Mouse (Mus musculus) hindbrain, postnatal 0 days (tissue): ENCODE measurements around the gene Nup210l. TPM values are rescaled to one million over a fixed set of nuclear protein-coding genes. Genes with fewer than 3 reads are reported as not detected.
"Not testable (repeated sequence)": the region's sequence is repeated elsewhere in the genome, so short reads cannot be mapped to it uniquely, and the experiment has no call there.

Source experiments
- ATAC-seq: fragments of 200-750 bp; cut with Nextera tagmentation; 2 replicates; pipeline ENCODE4 v1.8.0; 2017; ENCODE audit warnings: mild to moderate bottlenecking, moderate TSS enrichment, moderate library complexity
- DNase-seq: peaks from one replicate; pipeline ENCODE4 v3.0.0-alpha.2; 2015; ENCODE audit warnings: low spot score
- H3K27ac ChIP-seq: fragments of 300-500 bp; sonication (generic); 2 replicates; pipeline ENCODE4 v1.5.1; 2014; ENCODE audit warnings: mild to moderate bottlenecking
- H3K27me3 ChIP-seq: fragments of 300-500 bp; sonication (generic); 2 replicates; pipeline ENCODE4 v1.6.1; 2014; ENCODE audit warnings: low read length, mixed read lengths; ENCODE audit not compliant: insufficient read depth
- H3K36me3 ChIP-seq: fragments of 300-500 bp; sonication (generic); 2 replicates; pipeline ENCODE4 v1.6.1; 2014; ENCODE audit warnings: low read length, mixed read lengths; ENCODE audit not compliant: insufficient read depth
- H3K4me1 ChIP-seq: fragments of 300-500 bp; sonication (generic); 2 replicates; pipeline ENCODE4 v1.6.1; 2014; ENCODE audit warnings: antibody characterized with exemption, low read length, mixed read lengths; ENCODE audit not compliant: insufficient read depth
- H3K4me2 ChIP-seq: fragments of 300-500 bp; sonication (generic); 2 replicates; pipeline ENCODE4 v1.6.1; 2014; ENCODE audit warnings: low read depth, mild to moderate bottlenecking, low read length, moderate library complexity, mixed read lengths
- H3K4me3 ChIP-seq: fragments of 300-500 bp; sonication (generic); 2 replicates; pipeline ENCODE4 v1.5.1; 2014; ENCODE audit warnings: low read length
- H3K9ac ChIP-seq: fragments of 300-500 bp; sonication (generic); replicated peaks from 2 replicates; pipeline ENCODE4 v1.6.1; 2014; ENCODE audit warnings: mild to moderate bottlenecking, low read length, moderate library complexity, mixed read lengths
- H3K9me3 ChIP-seq: fragments of 300-500 bp; sonication (generic); 2 replicates; pipeline ENCODE4 v1.6.1; 2016; ENCODE audit warnings: low read length, mixed read lengths
- CTCF ChIP-seq: IDR thresholded peaks from 2 replicates; pipeline ENCODE4 v1.5.1; 2016; ENCODE audit warnings: antibody characterized with exemption, control low read depth, low read depth
- WGBS: fragments of 180-500 bp; shearing (Covaris S2); extraction: QIAGEN DNeasy Blood & Tissue Kit; methylation state at CpG from one replicate; pipeline ENCODE4 v1.1.7; 2014; 5-methylcytosine and 5-hydroxymethylcytosine counted together
- polyA plus RNA-seq: library from polyadenylated mRNA; unstranded; fragments of >200 nt; fragmentation: Nextera tagmentation; extraction: Ambion mirVana; gene quantifications from 2 replicates; pipeline ENCODE4 v1.2.1, GENCODE M21; 2015
- total RNA-seq: library from RNA; depleted of rRNA; stranded (reverse); fragments of >200 nt; gene quantifications from 2 replicates; pipeline ENCODE4 v1.2.3, GENCODE M21; 2014

The Nup210l gene
- total and polyA plus RNA-seq, 2 experiments from 2014 or later: 0.11 to 0.52 TPM

DNA sequence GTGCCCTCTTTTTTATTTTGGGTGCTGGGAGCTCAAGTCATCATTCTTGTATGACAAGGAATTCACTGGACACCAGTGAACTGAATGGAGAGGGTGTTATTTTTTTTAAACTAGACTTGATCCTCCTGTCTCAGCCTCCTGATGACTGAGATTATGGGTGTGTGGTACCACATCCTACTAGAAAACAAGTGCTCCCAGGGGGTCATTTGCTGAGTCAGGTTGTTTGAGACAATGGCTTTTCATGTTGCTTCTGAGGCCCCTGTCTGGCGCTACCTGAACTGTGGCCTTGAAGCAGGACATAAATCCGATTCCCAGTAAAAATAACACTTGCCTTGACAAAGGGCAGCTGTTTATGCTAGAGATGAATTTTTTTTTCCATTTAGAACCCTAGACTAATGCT lies 756 bp upstream of the Nup210l start:
- no peak overlapping the region for H3K27ac ChIP-seq
- H3K36me3 ChIP-seq: peaks cover 8% of the 10 kb centered on the region; the same call in 1 of the 2 replicates
- H3K9ac ChIP-seq: no peak overlapping the region
- H3K9me3 ChIP-seq: no peaks in the 10 kb centered on the region
- no peak overlapping the region for H3K4me3 ChIP-seq
- 88% methylated on average over 2 of the region's 2 CpGs for WGBS
- DNase-seq: no peak
- no peaks in the 10 kb centered on the region for H3K4me1 ChIP-seq
- no peak for TF ChIP-seq CTCF
- no peaks in the 10 kb centered on the region for H3K27me3 ChIP-seq
- ATAC-seq: no peak
- H3K4me2 ChIP-seq: no peak overlapping the region

DNA sequence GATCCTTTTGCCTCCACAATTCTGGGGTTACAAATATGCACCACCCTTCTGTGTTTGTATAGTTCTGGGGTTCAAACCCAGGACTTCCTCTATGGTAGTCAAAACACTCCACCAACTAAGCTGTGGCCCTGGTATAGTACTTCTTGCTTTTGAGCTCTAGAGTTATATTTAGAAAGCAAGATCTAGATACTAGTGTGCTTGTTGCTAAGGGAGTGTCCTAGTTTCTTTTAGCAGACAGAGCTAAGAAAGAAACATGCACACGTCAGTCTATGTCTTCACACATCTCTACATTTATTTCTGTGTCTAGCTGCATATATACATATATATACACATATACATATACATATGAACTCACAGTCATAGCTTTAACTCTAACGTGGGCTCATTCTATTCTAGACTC lies 7.8 kb downstream of the Nup210l start:
- Histone ChIP-seq H3K9me3 (no peaks in the 10 kb centered on the region), H3K36me3 (no peaks in the 10 kb centered on the region), H3K9ac (no peak overlapping the region), H3K4me1 (no peaks in the 10 kb centered on the region), H3K27me3 (no peaks in the 10 kb centered on the region), H3K27ac (no peak overlapping the region), H3K4me2 (no peak overlapping the region), H3K4me3 (no peak overlapping the region)
- DNase-seq: no peak
- no peak for ATAC-seq
- TF ChIP-seq CTCF: no peak
- 81% methylated on average over 2 of the region's 2 CpGs for whole genome bisulfite sequencing

DNA sequence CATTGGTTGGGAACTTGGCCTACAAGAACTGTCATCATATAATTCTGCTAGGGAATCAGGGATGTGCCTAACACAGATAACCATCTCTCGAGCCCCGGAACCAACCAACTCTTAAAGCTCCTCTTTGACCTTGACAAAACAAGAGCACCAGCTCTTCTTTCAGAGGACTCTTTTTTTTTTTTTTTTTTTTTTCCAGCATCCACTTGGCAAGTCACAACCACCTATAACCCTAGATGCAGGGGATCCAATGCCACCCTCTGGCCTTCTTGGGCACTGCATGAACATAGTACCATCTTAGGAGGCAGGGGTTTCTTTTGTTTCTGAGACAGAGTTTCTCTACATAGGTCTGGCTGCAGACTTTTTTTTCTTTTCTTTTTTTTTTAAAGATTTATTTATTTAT lies 10.4 kb downstream of the Nup210l start:
- DNase-seq (peak; percentile 16), ATAC-seq (no peak)
- H3K9me3 ChIP-seq: no peaks in the 10 kb centered on the region
- H3K4me3 ChIP-seq: no peak overlapping the region
- 98% methylated on average over 2 of the region's 2 CpGs for WGBS
- TF ChIP-seq CTCF: no peak
- H3K27me3 ChIP-seq: no peaks in the 10 kb centered on the region
- no peaks in the 10 kb centered on the region for H3K36me3 ChIP-seq
- no peaks in the 10 kb centered on the region for H3K4me1 ChIP-seq
- no peak overlapping the region for H3K9ac ChIP-seq
- H3K27ac ChIP-seq: no peak overlapping the region
- no peak overlapping the region for H3K4me2 ChIP-seq

DNA sequence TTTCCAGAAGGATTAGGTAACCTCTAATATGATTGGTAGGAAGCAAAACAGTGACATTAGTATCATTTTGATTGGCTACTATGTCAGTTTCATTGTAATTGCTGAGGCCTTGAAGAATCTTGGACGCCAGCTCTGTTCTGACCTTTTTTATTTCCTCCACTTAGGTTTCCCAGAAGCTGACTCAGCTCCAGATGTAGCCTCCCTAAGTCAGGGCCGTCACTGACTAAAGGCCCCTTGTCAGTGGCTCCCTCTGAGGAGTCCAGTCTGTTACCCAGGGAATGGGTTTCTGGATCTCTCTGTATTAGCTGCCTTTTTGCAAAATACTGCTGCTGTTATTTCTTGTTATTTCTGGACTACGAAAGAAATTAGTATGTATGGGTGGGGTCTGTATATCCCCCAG lies 11.6 kb downstream of the Nup210l start:
- no peaks in the 10 kb centered on the region for H3K36me3 ChIP-seq
- no peak for TF ChIP-seq CTCF

DNA sequence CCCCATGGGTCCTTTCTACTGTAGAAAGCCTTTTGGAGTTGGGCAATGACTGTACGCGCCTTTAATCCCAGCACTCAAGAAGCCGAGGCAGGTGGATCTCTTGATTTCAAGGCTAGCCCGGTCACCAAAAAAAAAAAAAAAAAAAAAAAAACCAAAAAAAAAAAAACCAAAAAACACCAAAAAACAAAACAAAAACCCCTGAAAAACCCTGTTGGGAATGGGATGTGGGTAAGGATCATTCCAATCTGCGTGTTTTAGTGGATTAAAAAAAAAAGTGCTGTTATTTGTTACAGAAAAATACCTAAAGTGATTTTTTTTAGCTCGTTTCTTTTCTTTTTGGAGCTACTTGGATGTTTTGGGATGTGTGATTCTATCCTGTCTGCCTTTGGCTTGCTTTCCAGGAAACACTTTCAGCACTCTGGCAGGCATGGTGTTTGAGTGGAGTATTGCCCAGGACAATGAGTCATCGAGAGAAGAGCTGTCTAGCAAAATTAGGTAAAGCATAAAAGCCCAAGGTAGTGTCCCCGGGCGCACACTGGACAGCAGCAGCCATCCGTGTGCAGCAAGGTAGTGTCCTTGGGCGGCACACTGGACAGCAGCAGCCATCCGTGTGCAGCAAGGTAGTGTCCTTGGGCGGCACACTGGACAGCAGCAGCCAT lies 14.3 kb downstream of the Nup210l start:
- ATAC-seq: no peak
- WGBS: 90% methylated on average over 13 of the region's 13 CpGs
- DNase-seq: no peak
- H3K9ac ChIP-seq: no peak overlapping the region
- no peak overlapping the region for H3K4me2 ChIP-seq
- H3K4me1 ChIP-seq: no peaks in the 10 kb centered on the region
- no peaks in the 10 kb centered on the region for H3K36me3 ChIP-seq
- no peak overlapping the region for H3K4me3 ChIP-seq
- no peaks in the 10 kb centered on the region for H3K27me3 ChIP-seq
- no peak overlapping the region for H3K27ac ChIP-seq
- no peaks in the 10 kb centered on the region for H3K9me3 ChIP-seq
- no peak for TF ChIP-seq CTCF

More for the DNA sequence above, 11.6 kb downstream of the Nup210l start:
- H3K4me3 ChIP-seq: no peak overlapping the region
- WGBS: 71% methylated on average over 3 of the region's 3 CpGs
- no peak overlapping the region for H3K27ac ChIP-seq
- H3K27me3 ChIP-seq: no peaks in the 10 kb centered on the region
- H3K9ac ChIP-seq: no peak overlapping the region
- no peak overlapping the region for H3K4me2 ChIP-seq
- DNase-seq: no peak
- ATAC-seq: no peak
- H3K4me1 ChIP-seq: no peaks in the 10 kb centered on the region
- no peaks in the 10 kb centered on the region for H3K9me3 ChIP-seq

DNA sequence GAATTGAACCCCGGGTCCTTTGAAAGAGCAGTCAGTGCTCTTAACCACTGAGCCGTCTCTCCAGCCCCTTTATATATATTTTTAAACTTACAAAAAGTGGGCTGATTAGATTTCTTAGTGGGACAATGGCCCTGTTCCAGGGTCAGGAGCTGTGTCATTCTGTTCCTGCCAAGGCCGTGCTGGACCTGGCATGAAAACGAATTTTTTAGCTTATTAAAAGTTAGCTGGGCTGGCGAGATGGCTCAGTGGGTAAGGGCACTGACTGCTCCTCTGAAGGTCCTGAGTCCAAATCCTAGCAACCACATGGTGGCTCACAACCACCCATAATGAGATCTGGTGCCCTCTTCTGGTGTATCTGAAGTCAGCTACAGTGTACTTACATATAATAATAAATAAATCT lies 18.1 kb downstream of the Nup210l start:
- not testable (repeated sequence) for H3K27me3 ChIP-seq, H3K9me3 ChIP-seq, ATAC-seq, H3K27ac ChIP-seq, H3K36me3 ChIP-seq, H3K4me1 ChIP-seq, DNase-seq, H3K4me3 ChIP-seq, H3K4me2 ChIP-seq, H3K9ac ChIP-seq
- 62% methylated on average over 5 of the region's 5 CpGs for WGBS

DNA sequence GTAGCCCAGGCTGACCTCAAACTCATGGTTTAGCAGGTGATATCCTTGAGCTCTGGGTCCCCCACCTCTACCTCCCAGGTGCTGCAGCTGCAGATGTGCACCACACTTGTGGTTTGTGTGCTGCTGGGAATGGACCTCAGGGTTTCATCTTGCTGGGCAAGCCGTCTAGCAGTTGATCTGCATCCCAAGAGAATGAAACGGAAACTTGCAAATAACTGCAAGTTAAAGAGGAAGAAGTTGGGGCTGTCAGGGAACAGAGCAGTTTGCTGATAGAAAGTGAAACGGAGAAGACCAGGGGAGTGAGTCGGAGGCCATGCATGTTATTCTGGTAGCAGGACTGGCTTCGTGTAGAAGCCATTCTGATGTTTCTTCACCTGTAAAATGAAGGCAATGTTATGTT lies 21.8 kb downstream of the Nup210l start:
- H3K9me3 ChIP-seq: no peaks in the 10 kb centered on the region
- no peak for DNase-seq
- no peak overlapping the region for H3K4me3 ChIP-seq
- no peaks in the 10 kb centered on the region for H3K36me3 ChIP-seq
- H3K27me3 ChIP-seq: no peaks in the 10 kb centered on the region
- H3K9ac ChIP-seq: no peak overlapping the region
- H3K4me1 ChIP-seq: no peaks in the 10 kb centered on the region
- WGBS: 85% methylated on average over 5 of the region's 5 CpGs
- no peak for ATAC-seq
- TF ChIP-seq CTCF: no peak
- no peak overlapping the region for H3K27ac ChIP-seq
- H3K4me2 ChIP-seq: no peak overlapping the region
